Mouse (Mus musculus): ENCODE measurements around the gene Lsm2. TPM values are rescaled to one million over a fixed set of nuclear protein-coding genes. Genes with fewer than 3 reads are reported as not detected.
"Not testable (repeated sequence)": the region's sequence is repeated elsewhere in the genome, so short reads cannot be mapped to it uniquely, and the experiment has no call there.

Lsm2 gene
- polyA plus RNA-seq, 1 experiment from 2014 or later = 189 TPM

DNA sequence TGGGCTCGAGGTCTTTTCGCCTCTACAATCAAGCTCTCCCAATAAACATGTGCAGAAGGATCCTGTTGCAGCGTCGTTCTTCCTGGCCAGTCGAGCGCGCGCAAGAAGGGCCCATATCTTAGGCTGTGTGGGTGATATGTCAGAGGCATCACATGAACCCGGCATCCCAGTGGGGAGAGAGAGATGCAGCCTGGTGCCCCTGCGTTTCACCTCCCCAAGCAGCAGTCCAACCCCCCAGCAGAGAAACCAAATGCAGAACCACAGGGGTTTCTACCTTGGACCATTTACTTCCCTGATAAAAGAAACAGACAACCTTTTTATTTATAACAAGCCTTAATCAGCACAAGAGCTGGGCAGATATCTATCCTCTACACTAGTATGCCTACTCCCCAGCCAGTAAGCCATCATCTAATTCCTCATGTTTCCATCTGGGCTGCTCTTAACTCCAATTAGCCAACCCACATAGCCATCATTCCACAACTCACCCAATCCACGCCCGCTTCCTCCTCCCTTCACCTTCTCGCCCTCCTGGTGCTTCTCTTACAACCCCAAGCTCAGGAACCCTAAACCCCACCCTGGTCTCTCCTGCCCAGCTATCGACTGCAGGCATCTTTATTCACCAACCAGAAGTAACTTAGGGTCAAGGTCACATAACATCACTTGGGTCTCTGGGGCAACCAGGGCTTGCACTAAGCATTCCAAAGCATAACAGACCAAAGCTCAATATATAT, 14.9 kb downstream of the Lsm2 start:
- peaks cover 8% of the 10 kb centered on the region for H3K36me3 ChIP-seq (ENCODE audit: control insufficient read depth, insufficient read depth, low read length)
- H3K9ac ChIP-seq (ENCODE audit: low read length) = no peak overlapping the region
- peaks cover 28% of the 10 kb centered on the region for H3K4me1 ChIP-seq (replicated peaks; ENCODE audit: control insufficient read depth, insufficient read depth, low read length)
- H3K9me3 ChIP-seq (ENCODE audit: control insufficient read depth, low read length) = no peaks in the 10 kb centered on the region
- no peak for ATAC-seq (ENCODE audit: low read depth)
- no peaks in the 10 kb centered on the region for H3K27me3 ChIP-seq (ENCODE audit: control insufficient read depth, insufficient read depth, low read depth, low read length)
- peak overlapping the region; percentile 49 for H3K4me3 ChIP-seq (ENCODE audit: low read length)
- H3K4me2 ChIP-seq (ENCODE audit: low read depth, low read length) = peak overlapping the region; percentile 98
- WGBS = 84% methylated on average over 12 of the region's 14 CpGs
- no peak overlapping the region for H3K27ac ChIP-seq (ENCODE audit: low read length)

DNA sequence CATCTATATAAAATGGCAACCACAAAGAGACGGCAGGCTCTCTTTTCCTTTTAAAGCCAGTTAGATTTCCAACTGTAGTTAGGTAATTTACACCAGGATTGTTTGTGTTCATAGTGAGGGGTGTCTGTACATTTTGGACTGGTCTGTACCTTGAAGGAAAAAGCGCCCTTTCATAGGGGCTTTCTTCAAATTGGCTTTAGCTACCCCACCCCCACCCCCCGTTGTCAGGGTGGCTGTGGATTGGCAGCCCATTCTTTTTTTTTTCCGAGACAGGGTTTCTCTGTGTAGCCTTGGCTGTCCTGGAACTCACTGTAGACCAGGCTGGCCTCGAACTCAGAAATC, 15.5 kb downstream of the Lsm2 start:
- H3K9ac ChIP-seq (ENCODE audit: low read length) = no peak overlapping the region
- peak overlapping the region; percentile 49 for H3K4me3 ChIP-seq (ENCODE audit: low read length)
- H3K9me3 ChIP-seq (ENCODE audit: control insufficient read depth, low read length) = no peaks in the 10 kb centered on the region
- no peak overlapping the region for H3K27ac ChIP-seq (ENCODE audit: low read length)
- peaks cover 8% of the 10 kb centered on the region for H3K36me3 ChIP-seq (ENCODE audit: control insufficient read depth, insufficient read depth, low read length)
- no peak for ATAC-seq (ENCODE audit: low read depth)
- H3K4me1 ChIP-seq (replicated peaks; ENCODE audit: control insufficient read depth, insufficient read depth, low read length) = peaks cover 29% of the 10 kb centered on the region
- H3K4me2 ChIP-seq (ENCODE audit: low read depth, low read length) = peak overlapping the region; percentile 98
- 82% methylated on average over 5 of the region's 5 CpGs for WGBS
- H3K27me3 ChIP-seq (ENCODE audit: control insufficient read depth, insufficient read depth, low read depth, low read length) = no peaks in the 10 kb centered on the region

GRCm38 (mm10) chr17:34998526-34999430, 17.1 kb downstream of the Lsm2 start:
- WGBS = 89% methylated on average over 15 of the region's 15 CpGs
- Histone ChIP-seq H3K4me2 (ENCODE audit: low read depth, low read length) (peak overlapping the region; percentile 98), H3K27ac (ENCODE audit: low read length) (no peak overlapping the region), H3K4me3 (ENCODE audit: low read length) (peak overlapping the region; percentile 49), H3K9me3 (ENCODE audit: control insufficient read depth, low read length) (no peaks in the 10 kb centered on the region), H3K36me3 (ENCODE audit: control insufficient read depth, insufficient read depth, low read length) (peaks cover 8% of the 10 kb centered on the region), H3K27me3 (ENCODE audit: control insufficient read depth, insufficient read depth, low read depth, low read length) (no peaks in the 10 kb centered on the region), H3K4me1 (replicated peaks; ENCODE audit: control insufficient read depth, insufficient read depth, low read length) (peaks cover 42% of the 10 kb centered on the region), H3K9ac (ENCODE audit: low read length) (peak overlapping the region; percentile 72)
- ATAC-seq (ENCODE audit: low read depth) = no peak

- H3K27me3 ChIP-seq (ENCODE audit: control insufficient read depth, insufficient read depth, low read depth, low read length); H3K9me3 ChIP-seq (ENCODE audit: control insufficient read depth, low read length): not testable (repeated sequence)
- peak overlapping the region; percentile 99 for H3K27ac ChIP-seq (ENCODE audit: low read length)
- H3K4me1 ChIP-seq (replicated peaks; ENCODE audit: control insufficient read depth, insufficient read depth, low read length) = peaks cover 42% of the 10 kb centered on the region
- peak overlapping the region; percentile 98 for H3K4me2 ChIP-seq (ENCODE audit: low read depth, low read length)
- peaks cover 12% of the 10 kb centered on the region for H3K36me3 ChIP-seq (ENCODE audit: control insufficient read depth, insufficient read depth, low read length)
- 7% methylated on average over 29 of the region's 32 CpGs for WGBS
- peak overlapping the region; percentile 87 for H3K4me3 ChIP-seq (ENCODE audit: low read length)
- peak; percentile 35 for ATAC-seq (ENCODE audit: low read depth)
- H3K9ac ChIP-seq (ENCODE audit: low read length) = peak overlapping the region; percentile 96
Observed at GRCm38 (mm10) chr17:34999871-35000716, 18.4 kb downstream of the Lsm2 start.

- under 1% methylated on average over 73 of the region's 83 CpGs for WGBS
- H3K36me3 ChIP-seq (ENCODE audit: control insufficient read depth, insufficient read depth, low read length) = peaks cover 18% of the 10 kb centered on the region
- peak within 1 kb of the TSS; percentile 96 for H3K9ac ChIP-seq (ENCODE audit: low read length)
- ATAC-seq (ENCODE audit: low read depth) = peak; percentile 91
- peak within 1 kb of the TSS; percentile 99 for H3K27ac ChIP-seq (ENCODE audit: low read length)
- H3K4me2 ChIP-seq (ENCODE audit: low read depth, low read length) = peak within 1 kb of the TSS; percentile 98
- peaks cover 42% of the 10 kb centered on the region for H3K4me1 ChIP-seq (replicated peaks; ENCODE audit: control insufficient read depth, insufficient read depth, low read length)
- no peaks in the 10 kb centered on the region for H3K27me3 ChIP-seq (ENCODE audit: control insufficient read depth, insufficient read depth, low read depth, low read length)
- peak within 1 kb of the TSS; percentile 87 for H3K4me3 ChIP-seq (ENCODE audit: low read length)
- no peaks in the 10 kb centered on the region for H3K9me3 ChIP-seq (ENCODE audit: control insufficient read depth, low read length)
Observed at GRCm38 (mm10) chr17:35000717-35001451, 19.2 kb downstream of the Lsm2 start, which contains the start of gene Vars. Gene Vars, plus strand, starts transcription at chr17:35000987.

- peak overlapping the region; percentile 96 for H3K9ac ChIP-seq (ENCODE audit: low read length)
- peak overlapping the region; percentile 99 for H3K27ac ChIP-seq (ENCODE audit: low read length)
- no peaks in the 10 kb centered on the region for H3K27me3 ChIP-seq (ENCODE audit: control insufficient read depth, insufficient read depth, low read depth, low read length)
- H3K4me1 ChIP-seq (replicated peaks; ENCODE audit: control insufficient read depth, insufficient read depth, low read length) = peaks cover 41% of the 10 kb centered on the region
- no peak; the same call in 1 of the 2 replicates for ATAC-seq (ENCODE audit: low read depth)
- no peaks in the 10 kb centered on the region for H3K9me3 ChIP-seq (ENCODE audit: control insufficient read depth, low read length)
- under 1% methylated on average over 34 of the region's 35 CpGs for WGBS
- peak overlapping the region; percentile 98 for H3K4me2 ChIP-seq (ENCODE audit: low read depth, low read length)
- peak overlapping the region; percentile 87 for H3K4me3 ChIP-seq (ENCODE audit: low read length)
- H3K36me3 ChIP-seq (ENCODE audit: control insufficient read depth, insufficient read depth, low read length) = peaks cover 18% of the 10 kb centered on the region
Observed at GRCm38 (mm10) chr17:35001452-35002152, 19.9 kb downstream of the Lsm2 start.

- no peaks in the 10 kb centered on the region for H3K27me3 ChIP-seq (ENCODE audit: control insufficient read depth, insufficient read depth, low read depth, low read length)
- 2% methylated on average over 12 of the region's 12 CpGs for WGBS
- peaks cover 20% of the 10 kb centered on the region for H3K36me3 ChIP-seq (ENCODE audit: control insufficient read depth, insufficient read depth, low read length)
- peak overlapping the region; percentile 96 for H3K9ac ChIP-seq (ENCODE audit: low read length)
- H3K9me3 ChIP-seq (ENCODE audit: control insufficient read depth, low read length) = no peaks in the 10 kb centered on the region
- ATAC-seq (ENCODE audit: low read depth) = no peak
- peak overlapping the region; percentile 98 for H3K4me2 ChIP-seq (ENCODE audit: low read depth, low read length)
- H3K4me3 ChIP-seq (ENCODE audit: low read length) = peak overlapping the region; percentile 87
- H3K27ac ChIP-seq (ENCODE audit: low read length) = peak overlapping the region; percentile 99
- peaks cover 35% of the 10 kb centered on the region for H3K4me1 ChIP-seq (replicated peaks; ENCODE audit: control insufficient read depth, insufficient read depth, low read length)
Observed at GRCm38 (mm10) chr17:35002153-35002865, 20.6 kb downstream of the Lsm2 start.

All from lung, embryonic 16.5 days (tissue).